Mouse (Mus musculus) embryonic fibroblast, embryonic 13.5 days (primary cell): ENCODE results near the gene Serpinb1b. TPM values are rescaled to one million over a fixed set of nuclear protein-coding genes. Genes with fewer than 3 reads are reported as not detected.

Experiments
- H3K27ac ChIP-seq: 2 replicates; pipeline ENCODE4 v1.5.1; 2012; ENCODE audit warnings: low read length, control low read depth, inconsistent platforms; ENCODE audit not compliant: insufficient read depth
- H3K4me1 ChIP-seq: 2 replicates; pipeline ENCODE4 v1.6.1; 2011; ENCODE audit warnings: low read length; ENCODE audit not compliant: control insufficient read depth, insufficient read depth
- H3K4me3 ChIP-seq: 2 replicates; pipeline ENCODE4 v1.5.1; 2011; ENCODE audit warnings: mild to moderate bottlenecking, control low read depth, low read length; ENCODE audit not compliant: insufficient read depth
- CTCF ChIP-seq: IDR thresholded peaks from 2 replicates; pipeline ENCODE4 v1.5.1; 2011; ENCODE audit warnings: mild to moderate bottlenecking, control low read depth, low read length, moderate library complexity, borderline replicate concordance; ENCODE audit not compliant: insufficient read depth
- POLR2A ChIP-seq: IDR thresholded peaks from 2 replicates; pipeline ENCODE4 v1.6.1; 2011; ENCODE audit warnings: low read depth, mild to moderate bottlenecking, control low read depth, low read length, moderate library complexity
- polyA plus RNA-seq: library from polyadenylated mRNA; stranded (reverse); fragments of >200 nt; gene quantifications from 2 replicates; pipeline ENCODE4 v1.2.4, GENCODE M21; 2011; ENCODE audit warnings: low read depth; ENCODE audit not compliant: missing spikeins, insufficient read length

Serpinb1b gene
- polyA plus RNA-seq, 1 experiment = not detected

- H3K4me1 ChIP-seq = 0 out of 2 replicates have a peak, but pooled peaks cover 4% of the 10 kb centered on the region
- H3K27ac ChIP-seq = no peak overlapping the region
- H3K4me3 ChIP-seq = no peak overlapping the region
- TF ChIP-seq POLR2A (no peak), CTCF (no peak)
Measured at GRCm38 (mm10) chr13:33091306-33091705, 12.9 kb downstream of the Serpinb1b start.

GRCm38 (mm10) chr13:33095575-33095974 is 17.2 kb downstream of the Serpinb1b start:
- H3K27ac ChIP-seq = no peak overlapping the region
- TF ChIP-seq POLR2A (no peak), CTCF (no peak)
- no peak overlapping the region for H3K4me3 ChIP-seq
- H3K4me1 ChIP-seq = no peaks in the 10 kb centered on the region

- no peak overlapping the region for H3K4me3 ChIP-seq
- no peaks in the 10 kb centered on the region; the same call in 1 of the 2 replicates for H3K4me1 ChIP-seq
- no peak for TF ChIP-seq CTCF
- no peak for TF ChIP-seq POLR2A
- H3K27ac ChIP-seq = peak overlapping the region; percentile 80
Measured at GRCm38 (mm10) chr13:33105626-33106025, 27.3 kb downstream of the Serpinb1b start.

GRCm38 (mm10) chr13:33113054-33113453 is 34.7 kb downstream of the Serpinb1b start:
- no peak for TF ChIP-seq CTCF
- no peak for TF ChIP-seq POLR2A
- H3K4me1 ChIP-seq = no peaks in the 10 kb centered on the region
- no peak overlapping the region for H3K4me3 ChIP-seq
- no peak overlapping the region for H3K27ac ChIP-seq

GRCm38 (mm10) chr13:33137717-33138116 is 59.3 kb downstream of the Serpinb1b start:
- no peak for TF ChIP-seq CTCF
- TF ChIP-seq POLR2A = no peak

GRCm38 (mm10) chr13:33141435-33141834 is 63.1 kb downstream of the Serpinb1b start:
- Histone ChIP-seq H3K27ac (no peak overlapping the region), H3K4me1 (no peaks in the 10 kb centered on the region), H3K4me3 (no peak overlapping the region)
- TF ChIP-seq CTCF (no peak), POLR2A (no peak)

More at GRCm38 (mm10) chr13:33137717-33138116, 59.3 kb downstream of the Serpinb1b start:
- Histone ChIP-seq H3K4me3 (no peak overlapping the region), H3K4me1 (no peaks in the 10 kb centered on the region), H3K27ac (no peak overlapping the region)

Other genes with a start within 250 kb of the Serpinb1b start
- 12.6 and 22.7 TPM in 2 replicates for gene Serpinb1a, start 227.4 kb upstream of the Serpinb1b start, polyA plus RNA-seq
- not detected in 2 replicates for gene Serpinb1c, start 180.4 kb upstream of the Serpinb1b start, polyA plus RNA-seq
- gene Serpinb6b, start 113.4 kb upstream of the Serpinb1b start, polyA plus RNA-seq = 2.2 and 2.4 TPM in 2 replicates
- 11.6 and 15.0 TPM in 2 replicates for gene Serpinb9, start 75.3 kb upstream of the Serpinb1b start, polyA plus RNA-seq
- 3.5 and 11.8 TPM in 2 replicates for gene Serpinb9b, start 51.2 kb upstream of the Serpinb1b start, polyA plus RNA-seq
- gene Serpinb9c, start 81.2 kb downstream of the Serpinb1b start, polyA plus RNA-seq = not detected in 2 replicates
- gene Serpinb9d, start 114.4 kb downstream of the Serpinb1b start, polyA plus RNA-seq = not detected in 2 replicates
- gene Serpinb9e, start 171.0 kb downstream of the Serpinb1b start, polyA plus RNA-seq = not detected in 2 replicates
- gene Serpinb9f, start 245.5 kb downstream of the Serpinb1b start, polyA plus RNA-seq = not detected in 2 replicates